Mouse (Mus musculus) Patski (cell line): ENCODE data around the gene Zg16. TPM values are rescaled to one million over a fixed set of nuclear protein-coding genes. Genes with fewer than 3 reads are reported as not detected.
"Not testable (repeated sequence)": the region's sequence is repeated elsewhere in the genome, so short reads cannot be mapped to it uniquely, and the experiment has no call there.

Source experiments
- ATAC-seq: fragments of 100-300 bp; one replicate; pipeline ENCODE4 v1.8.0; 2021
- CTCF ChIA-PET: fragments of 350-600 bp; sonication (Branson Sonifier 250); formaldehyde crosslinking; loops from one replicate; lab custom pipeline; 2022; ENCODE audit warnings: inconsistent platforms; lab: Charles Lee
- POLR2A ChIA-PET: fragments of 350-600 bp; sonication (Branson Sonifier 250); formaldehyde crosslinking; loops from one replicate; lab custom pipeline; 2022; ENCODE audit warnings: antibody characterized with exemption, inconsistent platforms; lab: Charles Lee
- DNase-seq: peaks from one replicate; pipeline ENCODE4 v3.0.0-alpha.2; 2011; ENCODE audit warnings: low read depth, low spot score
- H3K27me3 ChIP-seq: fragments of 371-371 bp; one replicate; pipeline ENCODE4 v1.5.1; 2021
- CTCF ChIP-seq: fragments of 100-300 bp; IDR thresholded peaks from one replicate; pipeline ENCODE4 v1.5.1; 2021
- in situ Hi-C: fragments of 300-500 bp; cut with MboI; formaldehyde crosslinking; loops from 3 replicates; pipeline ENCODE4 v1.11.1; 2018; ENCODE audit warnings: low pct_unique_long_range_greater_than_20kb, mixed read lengths
- polyA plus RNA-seq: library from polyadenylated mRNA; unstranded; gene quantifications from one replicate; pipeline ENCODE4 v1.2.3, GENCODE M21; 2021

The Zg16 gene
- polyA plus RNA-seq, 1 experiment from 2014 or later, result not detected

GRCm38 (mm10) chr7:127091114-127091896 lies 4.2 kb upstream of the Zg16 start, which contains the start of gene AI467606:
AI467606 (plus strand) TSS chr7:127091359.
- ChIA-PET POLR2A (no interaction called here), CTCF (no interaction called here)
- ATAC-seq (no peak), DNase-seq (no peak)
- no peak for TF ChIP-seq CTCF
- no peaks in the 10 kb centered on the region for H3K27me3 ChIP-seq
- in situ Hi-C loops, result loop anchor here (5.0 to 10.0 kb wide), 2 partner anchors 34 to 127 kb away; no protein-coding TSS in a partner anchor

- POLR2A ChIA-PET, result no interaction called here
- ATAC-seq, result no peak
- TF ChIP-seq CTCF, result no peak
- no peaks in the 10 kb centered on the region for H3K27me3 ChIP-seq
- CTCF ChIA-PET, result no interaction called here
- DNase-seq, result no peak
- in situ Hi-C loops, result loop anchor here (5.0 to 10.0 kb wide), 2 partner anchors 33 to 126 kb away; no protein-coding TSS in a partner anchor
Observed at GRCm38 (mm10) chr7:127090154-127091113, 3.3 kb upstream of the Zg16 start.

GRCm38 (mm10) chr7:127088901-127089845 lies 2.0 kb upstream of the Zg16 start:
- in situ Hi-C loops, result no loop called here
- DNase-seq, result no peak
- CTCF ChIA-PET, result no interaction called here
- POLR2A ChIA-PET, result no interaction called here
- no peak for TF ChIP-seq CTCF
- ATAC-seq, result no peak
- H3K27me3 ChIP-seq, result no peaks in the 10 kb centered on the region

- H3K27me3 ChIP-seq, result no peaks in the 10 kb centered on the region
- CTCF ChIA-PET, result no interaction called here
- ATAC-seq (no peak), DNase-seq (no peak)
- POLR2A ChIA-PET, result no interaction called here
- TF ChIP-seq CTCF, result no peak
- in situ Hi-C loops, result no loop called here
Observed at GRCm38 (mm10) chr7:127088083-127088482, 955 bp upstream of the Zg16 start.

GRCm38 (mm10) chr7:127085751-127086150 lies 1.4 kb downstream of the Zg16 start:
- H3K27me3 ChIP-seq, CTCF ChIA-PET, DNase-seq, ATAC-seq, in situ Hi-C loops: not testable (repeated sequence)
- POLR2A ChIA-PET, result interaction anchor here (0.7 kb wide), 1 partner anchor 128 kb away, joined by 4 read pairs; no protein-coding TSS in a partner anchor

GRCm38 (mm10) chr7:127084794-127085193 lies 2.3 kb downstream of the Zg16 start:
- CTCF ChIA-PET, result no interaction called here
- no peak for ATAC-seq
- in situ Hi-C loops, result no loop called here

GRCm38 (mm10) chr7:127083689-127084088 lies 3.4 kb downstream of the Zg16 start:
- no peaks in the 10 kb centered on the region for H3K27me3 ChIP-seq
- TF ChIP-seq CTCF, result no peak
- ATAC-seq (no peak), DNase-seq (no peak)
- in situ Hi-C loops, result no loop called here
- POLR2A ChIA-PET, result interaction anchor here (0.7 to 1.3 kb wide), 2 partner anchors 59 to 133 kb away, joined by 3 to 4 read pairs; no protein-coding TSS in a partner anchor
- CTCF ChIA-PET, result no interaction called here

More at GRCm38 (mm10) chr7:127084794-127085193, 2.3 kb downstream of the Zg16 start:
- POLR2A ChIA-PET, result no interaction called here
- no peak for TF ChIP-seq CTCF
- H3K27me3 ChIP-seq, result no peaks in the 10 kb centered on the region
- DNase-seq, result no peak

- ATAC-seq, result no peak
- no peak for TF ChIP-seq CTCF
Observed at GRCm38 (mm10) chr7:127082995-127083394, 4.1 kb downstream of the Zg16 start.

GRCm38 (mm10) chr7:127082271-127082670 lies 4.9 kb downstream of the Zg16 start:
- ATAC-seq, result no peak
- in situ Hi-C loops, result no loop called here
- CTCF ChIA-PET, result no interaction called here
- no peaks in the 10 kb centered on the region for H3K27me3 ChIP-seq
- no peak for DNase-seq
- POLR2A ChIA-PET, result no interaction called here
- TF ChIP-seq CTCF, result no peak

More at GRCm38 (mm10) chr7:127082995-127083394, 4.1 kb downstream of the Zg16 start:
- in situ Hi-C loops, result no loop called here
- DNase-seq, result no peak
- CTCF ChIA-PET, result no interaction called here
- POLR2A ChIA-PET, result interaction anchor here (1.3 kb wide), 1 partner anchor 132 kb away, joined by 3 read pairs; no protein-coding TSS in a partner anchor
- no peaks in the 10 kb centered on the region for H3K27me3 ChIP-seq
